Mouse (Mus musculus): ENCODE measurements around the gene 4930535I16Rik.
"Not testable (repeated sequence)": the region's sequence is repeated elsewhere in the genome, so short reads cannot be mapped to it uniquely, and the experiment has no call there.

- TF ChIP-seq CTCF (IDR thresholded peaks at IDR 0.05; ENCODE audit: low read depth); EP300 (optimal IDR thresholded peaks at IDR 0.05): not testable (repeated sequence)
These were observed 23.1 kb upstream of the 4930535I16Rik start for GRCm38 (mm10) chr4:123940878-123941277.

All from stomach, postnatal 0 days (tissue).